Mouse (Mus musculus) liver, postnatal 0 days (tissue): ENCODE data around the gene Wfdc15b.

Experiments
- CTCF ChIP-seq: sonication (generic); IDR thresholded peaks from 2 replicates; pipeline ENCODE4 v1.5.1; 2016; ENCODE audit warnings: antibody characterized with exemption, low read depth
- EP300 ChIP-seq: IDR thresholded peaks from 2 replicates; pipeline ENCODE4 v1.6.1; 2016; ENCODE audit warnings: antibody characterized with exemption, low read depth, mild to moderate bottlenecking

DNA sequence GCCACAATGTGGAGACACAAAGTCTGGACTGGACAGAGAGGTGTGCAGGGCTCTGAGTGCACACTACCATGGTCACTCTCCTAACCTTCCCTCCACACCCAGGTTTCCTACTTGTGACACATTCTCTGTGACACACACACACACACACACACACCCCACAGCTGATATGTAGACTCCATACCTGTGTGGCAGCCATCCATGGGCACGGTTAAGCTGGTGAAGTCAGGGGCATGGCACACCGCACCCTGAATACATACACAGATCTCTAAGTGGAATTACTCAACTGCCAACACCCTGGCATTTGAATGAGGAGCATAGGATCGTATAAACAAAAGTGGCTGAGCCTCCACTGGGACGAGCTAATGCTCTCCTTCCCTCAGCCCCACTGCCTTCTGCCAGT lies 40.7 kb downstream of the Wfdc15b start:
- TF ChIP-seq CTCF (no peak), EP300 (no peak)
